Mouse (Mus musculus) G1E (cell line): Measurements from ENCODE around the gene Auts2.

Experiments used
- CTCF ChIP-seq: IDR thresholded peaks from 2 replicates; pipeline ENCODE4 v1.5.1; 2012; ENCODE audit warnings: low read depth, low read length, inconsistent platforms, mixed read lengths
- GATA1 ChIP-seq: IDR thresholded peaks from 2 replicates; pipeline ENCODE4 v1.6.1; 2012; ENCODE audit warnings: borderline replicate concordance, low read length, inconsistent platforms, mixed read lengths
- GATA2 ChIP-seq: IDR thresholded peaks from 2 replicates; pipeline ENCODE4 v1.6.1; 2012; ENCODE audit warnings: low read depth, low read length, inconsistent platforms, borderline replicate concordance
- POLR2AphosphoS5 ChIP-seq: IDR thresholded peaks from 2 replicates; pipeline ENCODE4 v1.6.1; 2012; ENCODE audit warnings: low read depth, low read length, inconsistent platforms; ENCODE audit not compliant: insufficient replicate concordance
- TAL1 ChIP-seq: conservative IDR thresholded peaks from 2 replicates; pipeline ENCODE4 v1.6.1; 2012; ENCODE audit warnings: low read depth, low read length, inconsistent platforms, mixed read lengths

- no peak for TF ChIP-seq TAL1
- TF ChIP-seq CTCF: no peak
- no peak for TF ChIP-seq GATA2
- no peak for TF ChIP-seq POLR2AphosphoS5
- TF ChIP-seq GATA1: no peak
Measured at GRCm38 (mm10) chr5:132305354-132305934, 237.7 kb downstream of the Auts2 start.
